Mouse (Mus musculus): Measurements from ENCODE around the gene Psmd14.

Gene Psmd14

GRCm38 (mm10) chr2:61814548-61815473, 103.3 kb downstream of the Psmd14 start:
- DNase-seq: no peak

GRCm38 (mm10) chr2:61815583-61816313, 104.3 kb downstream of the Psmd14 start:
- DNase-seq: no peak

GRCm38 (mm10) chr2:61818197-61818596, 106.7 kb downstream of the Psmd14 start:
- DNase-seq: no peak

- no peak for DNase-seq
These were observed 108.7 kb downstream of the Psmd14 start for GRCm38 (mm10) chr2:61820203-61820602.

GRCm38 (mm10) chr2:61823426-61824140, 112.1 kb downstream of the Psmd14 start:
- DNase-seq: no peak

- no peak for DNase-seq
These were observed 125.8 kb downstream of the Psmd14 start for GRCm38 (mm10) chr2:61837243-61837806.
